Mouse (Mus musculus) heart, postnatal 10 days (tissue): ENCODE results near the gene Ergic1. TPM values are rescaled to one million over a fixed set of nuclear protein-coding genes. Genes with fewer than 3 reads are reported as not detected.

ENCODE experiments used
- DNase-seq, 2 experiments: peaks; one replicate each; pipeline ENCODE4 v3.0.0; 2021
- intact Hi-C: fragments of 180-260 bp; cut with DNase I; formaldehyde crosslinking; loops from one replicate; pipeline ENCODE4 v1.15.1; 2025
- total RNA-seq, 2 experiments: library from RNA; stranded (reverse); gene quantifications; 2 replicates each; pipeline ENCODE4 v1.2.3; 2021

Gene Ergic1
- total RNA-seq, 2 experiments from 2014 or later = 84.4 to 87.8 TPM

GRCm38 (mm10) chr17:26571377-26571776 lies 10.1 kb downstream of the Ergic1 start:
- intact Hi-C loops = no loop called here

GRCm38 (mm10) chr17:26572265-26572664 lies 11.0 kb downstream of the Ergic1 start:
- no peak for DNase-seq
- intact Hi-C loops = no loop called here

More at GRCm38 (mm10) chr17:26571377-26571776, 10.1 kb downstream of the Ergic1 start:
- DNase-seq = no peak

DNA sequence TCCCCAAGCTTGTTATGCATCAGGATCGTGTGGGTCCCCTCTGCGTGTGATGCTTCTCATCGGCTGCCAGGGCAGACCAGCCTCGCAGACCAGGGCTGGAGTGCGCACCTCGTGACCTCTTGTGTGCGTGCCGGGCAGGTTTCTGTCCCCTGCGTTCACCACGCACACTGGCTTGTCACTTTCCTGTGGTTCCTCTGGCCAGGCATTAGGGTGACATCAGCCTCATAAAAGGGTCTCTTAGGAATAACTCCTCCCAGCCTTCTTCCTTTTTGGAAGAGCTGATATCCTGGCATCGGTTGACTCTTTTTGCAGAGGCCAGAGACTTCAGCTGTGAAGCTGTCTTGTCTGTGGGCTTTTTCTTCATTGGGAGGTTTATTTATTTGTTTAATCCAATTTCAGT lies 12.8 kb downstream of the Ergic1 start:
- DNase-seq = peak in 1 of 2 experiments; percentile 47
- intact Hi-C loops = no loop called here

GRCm38 (mm10) chr17:26574701-26575100 lies 13.4 kb downstream of the Ergic1 start:
- DNase-seq = no peak
- intact Hi-C loops = no loop called here

- intact Hi-C loops = no loop called here
Observed at GRCm38 (mm10) chr17:26575786-26576690, 14.7 kb downstream of the Ergic1 start.

GRCm38 (mm10) chr17:26576833-26577232 lies 15.5 kb downstream of the Ergic1 start:
- intact Hi-C loops = no loop called here

More at GRCm38 (mm10) chr17:26575786-26576690, 14.7 kb downstream of the Ergic1 start:
- no peak for DNase-seq

GRCm38 (mm10) chr17:26577309-26577708 lies 16.0 kb downstream of the Ergic1 start:
- DNase-seq = peak in 1 of 2 experiments; percentile 31
- intact Hi-C loops = no loop called here

More at GRCm38 (mm10) chr17:26576833-26577232, 15.5 kb downstream of the Ergic1 start:
- peak; percentile 85 to 86 for DNase-seq

- no peak for DNase-seq
- intact Hi-C loops = no loop called here
Observed at GRCm38 (mm10) chr17:26578162-26578561, 16.9 kb downstream of the Ergic1 start.

GRCm38 (mm10) chr17:26578771-26579170 lies 17.5 kb downstream of the Ergic1 start:
- DNase-seq = no peak
- intact Hi-C loops = no loop called here

GRCm38 (mm10) chr17:26579396-26579795 lies 18.1 kb downstream of the Ergic1 start:
- DNase-seq = no peak
- intact Hi-C loops = no loop called here

GRCm38 (mm10) chr17:26580873-26581401 lies 19.6 kb downstream of the Ergic1 start:
- no peak for DNase-seq
- intact Hi-C loops = loop anchor here (5.0 kb wide), 2 partner anchors 34 to 114 kb away; no protein-coding TSS in a partner anchor

DNA sequence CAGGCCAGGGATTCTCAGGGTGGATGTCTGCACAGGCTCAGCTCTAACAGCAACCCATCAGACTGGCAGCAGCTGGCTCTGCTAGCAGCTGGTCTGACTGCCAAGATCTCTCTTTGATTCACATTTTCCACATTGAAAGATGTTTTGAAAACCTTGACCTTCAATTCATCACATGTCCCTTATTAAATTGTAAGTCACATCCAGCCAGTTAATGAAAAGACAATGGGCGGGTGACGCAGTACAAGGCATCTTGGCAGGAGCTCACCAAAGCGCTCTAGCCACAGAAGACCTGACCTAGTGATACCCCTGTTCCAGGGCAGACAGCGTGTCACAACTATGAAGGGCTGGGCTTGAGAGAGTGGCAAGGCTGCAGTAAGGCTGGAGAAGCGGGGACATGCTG lies 21.0 kb downstream of the Ergic1 start:
- DNase-seq = peak; percentile 66 to 73
- intact Hi-C loops = loop anchor here (5.0 kb wide), 2 partner anchors 35 to 115 kb away; no protein-coding TSS in a partner anchor

DNA sequence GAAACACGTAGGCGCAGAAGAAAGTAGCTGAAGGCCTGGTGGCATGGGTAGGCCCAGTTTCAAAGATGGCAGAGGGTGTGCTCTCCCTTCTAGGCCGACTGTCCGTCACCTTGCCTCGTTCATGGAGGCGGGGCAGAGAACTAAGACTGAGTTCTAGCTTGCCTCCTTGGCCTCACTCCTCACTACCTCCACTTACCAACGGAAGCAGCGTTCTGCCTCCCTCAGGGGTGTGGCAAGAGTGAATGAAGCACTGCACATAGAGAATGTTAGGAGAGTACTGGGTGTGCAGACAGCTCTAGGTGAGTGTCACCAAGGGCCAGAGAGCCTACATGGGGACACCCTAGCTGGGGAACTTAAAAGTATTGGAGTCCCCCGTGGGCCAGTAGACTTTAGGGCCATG lies 21.8 kb downstream of the Ergic1 start:
- no peak for DNase-seq
- intact Hi-C loops = loop anchor here (5.0 kb wide), 2 partner anchors 36 to 116 kb away; no protein-coding TSS in a partner anchor

- peak; percentile 54 to 65 for DNase-seq
- intact Hi-C loops = loop anchor here (1.0 to 5.0 kb wide), 4 partner anchors 36 to 116 kb away; no protein-coding TSS in a partner anchor
Observed at GRCm38 (mm10) chr17:26583606-26584005, 22.3 kb downstream of the Ergic1 start.

DNA sequence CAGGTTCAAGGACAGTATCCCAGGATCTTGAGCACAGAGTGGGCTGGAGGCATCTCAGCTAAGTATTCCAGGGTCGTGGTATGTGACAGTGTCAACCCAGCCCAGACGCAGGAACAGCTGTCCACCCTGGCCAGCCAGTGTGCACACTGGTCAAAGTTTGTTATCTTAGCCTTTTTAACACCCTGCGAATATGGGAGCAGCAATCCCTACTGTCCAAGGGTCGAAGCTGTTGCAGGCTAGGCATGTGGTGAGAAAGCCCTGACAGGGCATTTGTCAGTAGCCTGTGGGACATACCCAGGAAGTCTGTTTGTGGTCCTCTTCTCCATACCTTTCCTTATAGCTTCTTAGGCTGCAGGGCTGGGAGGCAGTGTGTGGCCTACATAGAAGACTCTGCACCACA lies 22.8 kb downstream of the Ergic1 start:
- intact Hi-C loops = loop anchor here (1.0 to 5.0 kb wide), 4 partner anchors 37 to 117 kb away; no protein-coding TSS in a partner anchor
- DNase-seq = no peak

- DNase-seq = peak; percentile 92 to 93
- intact Hi-C loops = loop anchor here (1.0 to 5.0 kb wide), 4 partner anchors 36 to 117 kb away; no protein-coding TSS in a partner anchor
Observed at GRCm38 (mm10) chr17:26584558-26585136, 23.4 kb downstream of the Ergic1 start.

DNA sequence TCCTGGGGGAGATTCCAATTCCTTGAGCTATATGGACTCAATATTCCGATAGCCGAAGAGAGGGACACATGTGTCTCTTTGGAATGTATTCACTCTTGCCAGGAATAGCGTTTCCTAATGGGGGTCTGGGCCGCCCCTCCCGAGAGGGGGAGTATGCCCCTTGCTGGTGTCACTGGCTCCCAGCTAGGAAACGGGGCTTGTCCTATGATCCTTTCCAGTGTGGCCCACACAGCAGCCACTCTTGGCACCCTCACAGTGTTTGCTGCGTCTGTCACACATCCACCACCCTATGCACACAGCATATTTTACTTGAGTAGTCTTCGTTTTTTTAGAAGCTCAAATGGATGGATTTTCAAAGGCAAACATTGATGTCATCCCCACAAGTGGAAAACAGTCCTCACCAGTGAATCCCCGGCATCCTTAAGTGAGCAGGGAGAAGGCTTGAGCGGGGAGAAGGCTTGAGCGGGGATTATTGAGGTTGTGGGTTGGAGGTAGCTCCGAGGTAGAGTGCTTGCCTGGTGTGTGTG lies 26.7 kb downstream of the Ergic1 start:
- DNase-seq = no peak
- intact Hi-C loops = no loop called here

DNA sequence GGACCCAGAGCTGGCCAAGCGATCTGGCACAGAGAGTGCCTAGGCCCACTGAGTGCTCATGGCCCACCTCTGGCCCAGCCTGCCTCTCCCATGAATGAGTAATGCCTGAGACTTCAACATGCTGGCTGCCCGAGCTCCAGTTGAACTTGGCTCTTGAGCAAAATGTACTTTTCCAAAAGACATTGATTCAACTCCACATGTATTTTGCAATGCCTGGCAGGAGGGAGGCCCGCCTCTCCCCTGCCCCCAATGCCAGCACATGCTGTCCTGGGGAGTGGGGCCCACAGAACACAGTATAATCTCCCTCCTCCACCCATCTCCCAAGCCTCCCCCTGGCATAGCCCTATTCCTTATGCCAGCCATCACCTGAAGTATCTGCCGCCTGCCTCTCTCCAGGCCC lies 31.2 kb downstream of the Ergic1 start:
- intact Hi-C loops = no loop called here
- DNase-seq = peak in 1 of 2 experiments; percentile 33

GRCm38 (mm10) chr17:26593199-26593598 lies 31.9 kb downstream of the Ergic1 start:
- DNase-seq = no peak
- intact Hi-C loops = no loop called here

GRCm38 (mm10) chr17:26594171-26594570 lies 32.9 kb downstream of the Ergic1 start:
- no peak for DNase-seq
- intact Hi-C loops = no loop called here

DNA sequence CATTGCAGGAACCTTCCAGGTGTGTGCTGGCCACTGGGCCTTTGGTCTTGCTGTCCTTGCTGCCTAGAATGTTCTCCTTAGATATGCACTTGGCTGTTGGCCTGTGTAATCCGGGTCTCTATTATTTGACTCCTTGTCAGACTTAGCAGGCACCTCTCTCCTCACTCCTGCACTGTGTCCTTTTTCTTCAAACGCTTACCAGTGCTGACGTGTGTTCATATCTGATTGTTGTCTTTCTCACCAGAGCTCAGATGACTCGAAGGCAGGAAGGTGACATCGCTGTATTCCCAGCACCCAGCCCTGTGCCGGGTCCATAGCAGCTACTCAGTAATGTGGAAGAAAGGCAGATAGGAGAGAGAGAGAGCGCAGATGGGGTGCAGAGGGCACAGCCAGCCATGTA lies 33.7 kb downstream of the Ergic1 start:
- DNase-seq = no peak
- intact Hi-C loops = no loop called here
